Mouse (Mus musculus) brain, adult 2 months (tissue): ENCODE results near the gene Pianp.
A peak's percentile ranks its signal among the peaks of the same experiment; 100 is the strongest.

ENCODE experiments used
- DNase-seq: peaks from one replicate; pipeline ENCODE4 v3.0.0; 2011; ENCODE audit warnings: low read depth, low spot score

Pianp gene

DNA sequence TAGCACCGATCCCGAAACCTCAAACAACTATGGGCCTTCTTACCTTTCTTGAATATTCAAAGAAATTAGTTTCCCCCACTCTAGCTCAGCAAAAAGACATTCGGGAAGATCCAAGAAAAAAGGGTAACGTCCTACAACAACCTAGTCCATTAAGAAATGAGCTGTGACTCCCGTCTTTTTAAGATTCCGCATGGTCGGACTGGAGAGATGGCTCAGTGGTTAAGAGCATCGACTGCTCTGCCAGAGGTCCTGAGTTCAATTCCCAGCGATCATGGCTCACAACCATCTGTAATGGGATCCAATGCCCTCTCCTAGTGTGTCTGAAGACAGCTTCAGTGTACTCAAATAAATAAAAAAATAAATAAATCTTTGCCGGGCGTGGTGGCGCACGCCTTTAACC lies 11.6 kb downstream of the Pianp start:
- DNase-seq = no peak

DNA sequence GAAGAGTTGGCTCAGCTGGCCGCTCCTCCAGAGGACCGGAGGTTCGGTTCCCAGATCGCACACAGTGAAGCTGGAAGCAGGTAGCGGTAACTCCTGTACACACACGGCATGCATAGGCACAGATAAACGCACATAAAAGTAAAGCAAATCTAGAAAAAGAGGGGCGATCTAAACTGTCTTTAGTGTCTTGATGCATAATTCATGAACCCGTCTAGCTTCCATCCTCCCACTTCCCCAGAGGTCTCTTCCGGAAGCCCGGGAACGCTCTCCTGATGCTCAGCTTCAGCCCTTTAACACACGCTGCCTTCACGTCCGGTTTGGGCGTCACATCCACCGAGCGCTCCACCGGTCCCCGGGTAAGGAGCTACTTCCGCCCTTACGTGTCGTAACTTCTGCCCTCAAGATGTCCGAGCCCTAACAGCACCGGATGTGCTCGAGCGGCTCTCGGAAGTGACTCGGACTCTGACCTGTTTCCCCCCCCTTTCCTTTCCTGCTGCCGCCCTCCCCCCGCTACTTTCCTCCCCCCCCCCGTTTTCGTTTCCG lies 12.2 kb downstream of the Pianp start:
- peak; percentile 100 for DNase-seq

DNA sequence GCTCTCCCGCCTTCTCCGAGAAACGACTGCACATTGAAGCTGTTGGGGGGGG lies 12.5 kb downstream of the Pianp start, which contains the start of gene Zfp384:
Gene Zfp384, plus strand, starts transcription at position 17 of the 52 bp plus-strand sequence.
- DNase-seq = no peak

DNA sequence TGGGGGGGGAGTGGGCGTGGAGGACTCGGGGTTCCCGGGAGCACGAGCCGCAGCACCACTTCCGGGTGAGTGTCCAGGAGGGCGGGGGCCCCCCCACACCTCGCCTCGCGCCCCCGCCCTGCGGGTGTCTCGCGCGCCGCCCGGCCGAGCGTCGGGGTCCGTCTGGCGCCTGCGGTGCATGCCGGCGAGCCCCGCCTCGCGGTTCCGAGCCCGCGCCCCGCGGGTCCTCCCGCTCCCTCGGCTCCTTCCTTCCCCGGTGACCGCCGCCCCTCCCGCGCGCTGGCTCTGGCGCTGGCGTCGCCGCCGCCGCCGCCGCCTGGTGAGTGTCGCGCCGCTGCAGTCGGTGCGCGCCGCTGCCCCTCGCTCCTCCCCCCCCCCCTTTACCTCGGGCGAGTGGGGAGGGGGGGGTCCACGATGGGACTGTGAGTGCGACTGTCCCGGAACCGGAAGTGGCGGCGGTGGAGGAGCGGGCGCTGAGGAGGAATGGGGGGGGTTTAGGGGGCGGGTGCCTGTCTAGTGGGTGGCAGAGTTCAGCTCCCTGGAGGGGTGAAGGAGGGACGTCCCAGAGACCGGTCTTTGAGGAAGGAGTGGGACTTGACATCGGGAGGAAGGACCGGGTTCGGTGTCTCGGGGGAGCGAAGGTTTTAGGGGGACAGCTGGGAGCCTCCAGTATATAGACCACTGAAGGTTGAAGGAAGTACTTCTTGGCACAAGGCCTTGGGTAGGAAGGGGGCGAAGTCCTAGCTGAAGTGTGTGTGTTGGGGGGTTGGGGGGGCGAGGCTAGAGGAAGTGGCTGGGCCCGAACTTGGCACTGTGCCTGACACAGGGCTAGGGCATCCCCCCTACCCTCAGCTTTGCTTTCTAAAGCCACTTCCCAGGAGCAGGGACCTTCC lies 12.9 kb downstream of the Pianp start:
- DNase-seq = peak; percentile 94

DNA sequence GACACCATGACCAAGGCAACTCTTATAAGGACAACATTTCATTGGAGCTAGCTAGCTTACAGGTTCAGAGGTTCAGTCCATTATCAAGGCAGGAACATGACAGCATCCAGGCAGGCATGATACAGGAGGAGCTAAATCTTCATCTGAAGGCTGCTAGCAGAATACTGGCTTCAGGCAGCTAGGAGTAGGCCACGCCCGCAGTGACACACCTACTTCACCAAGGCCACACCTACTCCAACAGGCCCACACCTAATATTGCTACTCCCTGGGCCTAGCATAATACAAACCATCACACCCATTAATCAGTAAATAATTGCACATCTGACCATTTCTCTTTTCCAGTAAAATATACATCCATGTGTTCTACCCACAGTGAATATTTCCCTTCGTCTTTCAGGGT lies 21.2 kb downstream of the Pianp start:
- DNase-seq = no peak

DNA sequence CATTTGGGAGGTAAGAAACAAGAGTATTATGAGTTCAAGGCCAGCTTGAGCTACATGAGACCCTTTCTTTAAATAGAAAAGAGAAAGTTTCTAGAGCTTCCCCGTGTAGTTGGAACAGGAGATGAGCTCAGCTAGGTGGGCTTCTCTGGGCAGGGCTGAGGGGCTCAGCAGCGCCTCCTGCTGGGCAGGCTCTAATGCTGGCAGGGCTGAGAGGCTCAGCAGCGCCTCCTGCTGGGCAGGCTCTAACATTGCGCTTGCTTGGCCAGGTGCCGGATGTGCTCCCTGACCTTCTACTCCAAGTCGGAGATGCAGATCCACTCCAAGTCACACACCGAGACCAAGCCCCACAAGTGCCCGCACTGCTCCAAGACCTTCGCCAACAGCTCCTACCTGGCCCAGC lies 34.0 kb downstream of the Pianp start:
- DNase-seq = peak; percentile 47

DNA sequence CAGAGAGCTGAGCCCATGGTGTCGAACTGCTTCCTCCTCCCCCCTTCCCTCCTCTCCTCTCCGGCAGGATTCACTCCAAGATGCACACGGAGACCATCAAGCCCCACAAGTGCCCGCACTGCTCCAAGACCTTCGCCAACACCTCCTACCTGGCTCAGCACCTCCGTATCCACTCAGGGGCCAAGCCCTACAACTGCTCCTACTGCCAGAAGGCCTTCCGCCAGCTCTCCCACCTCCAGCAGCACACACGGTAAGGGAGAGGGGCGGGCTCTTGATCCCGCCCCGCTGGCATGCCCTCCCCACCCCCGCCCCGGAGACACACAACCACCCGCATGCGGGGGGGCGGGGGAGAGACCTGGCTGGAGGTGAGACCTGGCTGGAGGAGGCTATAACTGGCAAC lies 35.1 kb downstream of the Pianp start:
- no peak for DNase-seq

DNA sequence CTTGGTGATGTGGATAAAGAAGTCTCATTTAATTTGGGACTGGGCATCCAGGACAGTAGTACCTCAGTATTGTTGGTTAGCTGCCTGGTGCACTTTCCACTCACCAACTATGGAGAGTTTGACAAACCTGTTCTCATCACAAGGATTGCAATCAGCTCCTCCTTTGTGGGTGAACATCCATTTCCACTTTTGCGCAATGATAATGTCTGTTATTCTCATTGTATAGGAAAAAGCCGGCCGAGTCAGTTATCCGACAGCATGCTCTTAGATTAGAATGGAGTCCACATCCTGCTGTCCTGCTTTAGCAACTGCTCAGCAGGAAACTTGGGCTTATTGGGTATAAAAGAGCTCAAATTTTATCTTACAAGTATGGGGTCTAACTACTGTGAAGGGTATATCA lies 42.2 kb downstream of the Pianp start:
- DNase-seq = no peak

DNA sequence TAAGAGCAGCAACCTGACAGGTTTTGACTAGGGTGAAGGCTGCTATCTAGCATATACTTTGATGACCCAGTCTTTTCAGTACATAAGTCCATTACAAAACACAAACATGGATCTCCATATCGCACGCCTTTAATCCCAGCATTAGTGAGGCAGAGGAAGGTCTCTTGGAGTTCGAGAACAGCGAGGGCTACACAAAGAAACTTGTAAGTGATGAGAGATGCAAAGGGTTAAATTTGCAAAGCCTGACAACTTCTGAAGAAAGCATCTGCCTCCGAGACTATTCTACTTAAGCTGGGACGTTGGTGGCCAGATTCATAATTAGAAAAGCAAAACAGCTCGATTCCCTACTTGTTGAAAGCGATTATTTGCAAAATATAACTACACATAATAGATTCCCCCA lies 42.6 kb downstream of the Pianp start:
- DNase-seq = no peak

DNA sequence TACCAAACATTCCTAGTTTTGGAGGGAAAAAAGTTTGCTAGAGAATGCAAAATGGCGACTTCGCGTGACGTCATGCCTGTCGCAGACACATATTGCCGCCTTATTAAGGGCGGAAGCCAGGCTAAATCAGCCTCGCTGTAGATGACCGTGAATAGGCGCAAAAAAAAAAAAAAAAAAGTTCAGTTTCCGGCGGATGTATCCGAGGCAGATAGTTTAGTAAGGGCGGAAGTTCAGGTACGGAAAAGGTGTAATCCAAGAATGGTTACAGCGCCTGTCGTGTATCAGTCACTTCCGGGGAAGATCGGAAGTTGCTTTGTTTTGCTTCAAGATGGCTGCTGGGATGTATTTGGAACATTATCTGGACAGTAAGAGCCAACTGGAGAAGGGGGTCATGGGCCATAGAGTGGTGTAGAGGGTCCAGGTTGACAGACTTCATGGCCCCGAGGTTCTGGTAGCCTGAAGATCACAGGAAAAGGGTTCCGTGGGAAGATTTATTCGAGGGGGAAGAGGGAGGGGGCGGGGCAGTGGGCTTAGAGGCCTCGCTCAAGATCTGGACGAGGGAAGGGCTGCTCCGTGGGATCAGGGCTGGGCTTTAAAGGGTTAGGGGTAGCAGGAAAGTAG lies 43.1 kb downstream of the Pianp start, which contains the start of gene Ing4:
Gene Ing4, plus strand, starts transcription at position 228 of the 621 bp plus-strand sequence.
- DNase-seq = peak; percentile 100

DNA sequence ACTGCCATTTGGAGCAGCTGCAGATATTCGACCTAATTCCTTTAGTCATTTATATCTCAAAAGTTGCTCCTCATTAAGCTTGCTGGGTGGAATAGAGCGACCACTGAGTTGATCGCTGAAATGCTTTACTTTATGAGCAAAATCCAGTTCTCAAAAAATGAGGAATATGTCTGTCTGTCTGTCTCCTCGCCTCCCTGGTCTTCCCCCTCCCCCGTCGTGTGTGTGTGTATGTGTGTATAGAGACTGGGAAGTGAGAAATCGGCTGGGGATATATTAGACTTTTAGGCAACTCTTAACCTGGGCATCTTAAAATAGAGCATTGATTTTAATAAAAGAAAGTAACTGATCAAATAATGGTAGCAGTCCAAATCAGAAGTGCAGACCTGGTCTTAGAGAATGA lies 43.7 kb downstream of the Pianp start:
- DNase-seq = no peak

DNA sequence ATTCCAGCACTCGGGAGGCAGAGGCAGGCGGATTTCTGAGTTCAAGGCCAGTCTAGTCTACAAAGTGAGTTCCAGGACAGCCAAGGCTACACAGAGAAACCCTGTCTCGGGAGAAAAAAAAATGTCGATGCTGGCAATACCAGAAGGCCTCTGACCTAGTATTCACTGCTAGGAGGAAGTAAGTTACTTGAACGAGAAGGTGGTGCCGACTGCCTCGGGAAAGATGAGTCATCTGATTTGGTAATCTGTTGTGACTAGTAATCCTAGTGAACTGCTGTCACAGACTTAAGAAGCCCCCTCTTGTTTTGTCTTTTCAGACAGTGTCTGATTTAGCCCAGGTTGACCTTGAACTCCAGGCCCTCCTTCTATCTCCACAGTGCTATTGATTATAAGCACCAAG lies 44.6 kb downstream of the Pianp start:
- DNase-seq = no peak

DNA sequence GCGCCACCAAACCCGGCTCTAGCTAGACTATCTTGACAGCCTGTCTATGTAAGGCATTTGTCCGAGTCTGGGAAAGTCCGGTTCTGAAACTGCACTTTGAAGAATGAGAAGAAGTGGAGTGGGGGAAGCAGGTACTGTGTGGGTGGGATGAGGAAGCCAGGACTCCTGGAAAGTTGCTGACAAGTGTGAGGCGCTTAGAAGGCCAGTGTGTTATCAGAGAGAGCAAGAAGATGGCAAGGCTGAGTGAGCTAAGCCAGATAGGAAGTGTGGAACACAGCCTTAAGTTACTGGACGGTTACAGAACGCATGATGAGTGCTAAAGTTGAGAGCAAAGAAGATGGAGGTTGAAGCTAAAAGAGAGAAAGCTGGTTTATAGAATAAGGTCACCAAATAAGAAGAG lies 45.6 kb downstream of the Pianp start:
- no peak for DNase-seq

DNA sequence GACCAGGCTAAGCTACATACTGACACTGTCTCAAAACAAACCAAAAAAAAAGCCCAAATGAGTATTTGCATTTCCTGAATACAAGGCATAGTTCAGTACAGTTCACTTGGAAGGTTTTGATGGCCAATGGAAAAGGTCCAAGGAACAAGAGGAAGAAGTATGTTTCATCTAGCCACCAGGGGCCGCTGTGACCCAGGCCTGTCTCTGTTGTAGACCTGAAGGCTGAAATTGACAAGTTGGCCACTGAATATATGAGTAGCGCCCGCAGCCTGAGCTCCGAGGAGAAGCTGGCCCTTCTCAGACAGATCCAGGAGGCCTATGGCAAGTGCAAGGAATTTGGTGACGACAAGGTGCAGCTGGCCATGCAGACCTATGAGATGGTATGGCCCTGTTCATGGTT lies 50.2 kb downstream of the Pianp start:
- peak; percentile 94 for DNase-seq

DNA sequence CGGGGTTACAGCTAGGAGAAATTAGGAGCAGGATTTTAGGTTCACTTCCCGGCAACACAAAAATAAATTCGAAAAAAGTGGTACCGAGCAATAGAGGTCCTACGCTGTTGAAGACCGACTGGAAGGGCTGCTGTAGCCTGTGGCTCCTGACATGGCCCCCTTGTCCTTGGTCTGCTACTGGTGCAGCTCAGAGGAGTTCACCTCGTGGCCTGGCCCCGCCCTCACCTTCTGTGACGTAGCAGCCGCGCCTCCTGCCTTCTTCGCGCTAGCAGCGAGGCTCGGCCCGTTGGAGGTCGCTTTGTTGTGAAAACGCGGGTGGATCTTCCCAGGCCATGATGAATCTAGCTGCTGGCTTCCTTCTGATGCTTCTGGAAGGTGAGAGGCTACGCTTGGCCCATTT lies 53.2 kb downstream of the Pianp start, which contains the start of gene Acrbp:
Gene Acrbp, plus strand, starts transcription at position 12 of the 400 bp plus-strand sequence.
- DNase-seq = no peak

DNA sequence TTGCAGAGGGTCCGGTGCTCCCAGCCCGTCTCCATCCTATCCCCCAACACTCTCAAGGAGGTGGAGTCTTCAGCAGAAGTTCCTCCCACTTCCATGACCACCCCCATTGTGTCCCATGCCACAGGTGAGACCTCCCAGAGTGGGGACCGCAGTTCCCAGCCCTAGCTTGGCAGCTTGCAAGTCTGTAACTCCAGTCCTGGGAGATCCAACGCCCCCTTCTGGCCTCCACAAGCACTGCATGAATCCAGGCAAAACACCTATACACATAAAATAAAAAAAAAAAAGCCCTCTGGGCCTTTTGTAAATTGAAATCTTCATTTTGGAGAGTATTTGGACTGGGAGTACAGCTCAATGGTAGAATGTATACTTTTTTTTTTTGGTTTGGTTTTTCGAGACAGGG lies 54.7 kb downstream of the Pianp start:
- DNase-seq = no peak
